Mouse (Mus musculus) small intestine, adult 2 months (tissue): Measurements from ENCODE around the gene Fbxw2.

Source experiments
- CTCF ChIP-seq: fragments of 200-500 bp; IDR thresholded peaks from 2 replicates; pipeline ENCODE4 v1.5.1; 2012; ENCODE audit warnings: low read depth, mild to moderate bottlenecking, control low read depth, inconsistent platforms, low read length, moderate library complexity, mixed read lengths; ENCODE audit not compliant: insufficient replicate concordance, insufficient read length; ENCODE audit errors: extremely low read depth
- POLR2A ChIP-seq: fragments of 200-500 bp; IDR thresholded peaks from 2 replicates; pipeline ENCODE4 v1.6.1; 2012; ENCODE audit warnings: low read depth, mild to moderate bottlenecking, control low read depth, inconsistent platforms, low read length, moderate library complexity

DNA sequence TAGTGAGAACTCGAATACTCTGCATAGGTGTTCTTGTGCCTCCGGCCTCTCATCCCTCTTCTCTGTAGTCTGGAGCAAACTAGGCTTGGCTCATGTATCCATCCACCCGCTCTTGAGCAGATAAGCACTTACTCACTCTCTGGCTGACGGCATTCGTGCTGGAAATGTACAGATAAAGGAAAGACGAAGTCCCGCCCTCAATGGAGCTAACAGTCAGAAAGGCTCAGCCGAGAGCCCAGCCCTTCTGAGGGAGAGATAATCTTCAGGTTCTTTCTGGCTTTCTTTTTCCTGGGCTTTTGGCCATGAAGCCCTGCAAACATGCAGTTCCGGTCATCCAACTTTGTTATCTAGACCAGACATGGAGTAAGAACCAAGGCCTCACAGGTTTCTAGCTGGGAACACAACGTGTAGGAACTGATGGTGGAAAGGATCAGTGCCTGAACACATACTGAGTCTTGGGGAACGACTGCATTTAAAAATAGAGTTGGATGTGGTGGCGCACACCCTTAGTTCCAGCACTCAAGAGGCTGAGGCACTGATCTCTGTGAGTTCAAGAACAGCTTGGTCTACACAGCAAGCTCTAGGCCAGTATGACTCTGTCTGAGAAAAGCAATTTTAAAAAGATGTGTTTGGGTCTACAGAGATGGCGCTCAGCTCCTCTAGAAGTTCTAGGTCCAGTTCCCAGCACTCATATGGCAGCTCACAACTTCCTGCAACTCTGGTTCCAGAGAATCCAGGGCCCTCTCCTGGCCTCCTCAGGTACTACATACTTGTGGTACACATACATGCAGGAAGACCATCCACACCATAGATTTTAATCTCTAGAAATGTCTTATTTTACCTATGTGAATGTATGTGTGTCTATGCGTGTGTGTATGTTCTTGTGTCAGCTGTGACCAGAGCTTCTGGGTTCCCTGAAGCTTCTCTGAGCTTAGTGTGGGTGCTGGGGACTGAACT is 42.8 kb downstream of the Fbxw2 start:
- TF ChIP-seq CTCF (no peak), POLR2A (no peak)
